Mouse (Mus musculus): Measurements from ENCODE around the gene Taar2. TPM values are rescaled to one million over a fixed set of nuclear protein-coding genes. Genes with fewer than 3 reads are reported as not detected.

The Taar2 gene
- polyA plus RNA-seq, 1 experiment from 2014 or later: 0.41 TPM

DNA sequence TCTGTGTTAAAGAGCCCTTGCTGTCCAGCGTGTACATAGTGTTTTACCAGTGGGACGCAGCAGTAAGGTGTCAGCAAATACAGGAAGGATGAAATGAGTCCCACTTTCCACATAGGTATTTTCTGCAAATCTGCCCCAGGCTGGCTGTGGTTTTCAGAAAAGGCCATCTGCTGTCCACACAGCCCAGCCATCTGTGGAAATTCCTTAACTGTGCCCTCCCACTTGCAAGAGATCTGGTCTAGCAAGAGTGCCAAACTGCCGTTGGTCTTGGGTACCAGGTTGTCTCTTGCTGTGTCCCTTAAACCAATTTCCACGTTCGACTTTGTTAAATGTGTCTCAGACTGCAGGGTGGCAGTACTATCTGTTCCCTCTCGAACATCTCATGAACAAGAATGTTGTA lies 13.3 kb downstream of the Taar2 start:
- ATAC-seq (replicated peaks; ENCODE audit: low FRiP score, low read depth): no peak
- H3K4me2 ChIP-seq (ENCODE audit: low read length): no peak overlapping the region
- H3K27ac ChIP-seq: no peak overlapping the region
- 80% methylated on average over 6 of the region's 6 CpGs for WGBS
- no peak for DNase-seq (ENCODE audit: low spot score)
- H3K36me3 ChIP-seq (ENCODE audit: insufficient read depth, low read length): no peaks in the 10 kb centered on the region
- TF ChIP-seq CTCF (IDR thresholded peaks at IDR 0.05; ENCODE audit: low read depth): no peak
- no peaks in the 10 kb centered on the region for H3K27me3 ChIP-seq (ENCODE audit: insufficient read depth, low read length)
- H3K4me3 ChIP-seq (replicated peaks; ENCODE audit: low read depth, low read length): no peak overlapping the region
- no peaks in the 10 kb centered on the region for H3K4me1 ChIP-seq (replicated peaks; ENCODE audit: insufficient read depth, low read length)
- no peak overlapping the region for H3K9ac ChIP-seq (ENCODE audit: low read depth, low read length)
- no peaks in the 10 kb centered on the region for H3K9me3 ChIP-seq (replicated peaks; ENCODE audit: low read length)

- no peaks in the 10 kb centered on the region for H3K4me1 ChIP-seq (replicated peaks; ENCODE audit: insufficient read depth, low read length)
- DNase-seq (ENCODE audit: low spot score) (peak; percentile 33), ATAC-seq (replicated peaks; ENCODE audit: low FRiP score, low read depth) (peak; percentile 80)
- no peaks in the 10 kb centered on the region for H3K9me3 ChIP-seq (replicated peaks; ENCODE audit: low read length)
- no peak overlapping the region for H3K27ac ChIP-seq
- TF ChIP-seq CTCF (IDR thresholded peaks at IDR 0.05; ENCODE audit: low read depth): no peak
- H3K9ac ChIP-seq (ENCODE audit: low read depth, low read length): no peak overlapping the region
- H3K36me3 ChIP-seq (ENCODE audit: insufficient read depth, low read length): no peaks in the 10 kb centered on the region
- H3K4me3 ChIP-seq (replicated peaks; ENCODE audit: low read depth, low read length): no peak overlapping the region
- 24% methylated on average over 3 of the region's 3 CpGs for WGBS
- H3K4me2 ChIP-seq (ENCODE audit: low read length): no peak overlapping the region
- no peaks in the 10 kb centered on the region for H3K27me3 ChIP-seq (ENCODE audit: insufficient read depth, low read length)
Observed at GRCm38 (mm10) chr10:23959071-23959470, 20.7 kb downstream of the Taar2 start.

DNA sequence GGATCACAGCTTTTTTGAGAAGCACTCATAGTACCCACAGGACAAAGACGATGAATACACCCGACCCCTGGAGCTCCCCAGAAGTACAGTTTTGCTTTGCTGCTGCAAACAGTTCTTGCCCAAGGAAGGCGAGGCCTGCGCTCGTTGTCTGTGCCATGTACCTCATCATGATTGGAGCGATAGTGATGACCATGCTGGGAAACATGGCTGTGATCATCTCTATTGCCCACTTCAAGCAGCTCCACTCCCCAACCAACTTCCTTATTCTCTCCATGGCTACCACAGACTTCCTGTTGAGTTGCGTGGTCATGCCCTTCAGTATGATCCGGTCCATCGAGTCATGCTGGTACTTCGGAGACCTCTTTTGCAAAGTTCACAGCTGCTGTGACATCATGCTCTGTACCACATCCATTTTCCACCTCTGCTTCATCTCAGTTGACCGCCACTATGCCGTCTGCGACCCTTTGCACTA lies 22.1 kb downstream of the Taar2 start, which contains the start of gene Taar4:
TSS of gene Taar4 (plus strand) at position 51 of the 472 bp plus-strand sequence.
- Histone ChIP-seq H3K27me3 (ENCODE audit: insufficient read depth, low read length) (no peaks in the 10 kb centered on the region), H3K4me2 (ENCODE audit: low read length) (no peak within 1 kb of the TSS), H3K9ac (ENCODE audit: low read depth, low read length) (no peak within 1 kb of the TSS), H3K9me3 (replicated peaks; ENCODE audit: low read length) (no peaks in the 10 kb centered on the region), H3K4me3 (replicated peaks; ENCODE audit: low read depth, low read length) (no peak within 1 kb of the TSS), H3K27ac (no peak within 1 kb of the TSS), H3K36me3 (ENCODE audit: insufficient read depth, low read length) (no peaks in the 10 kb centered on the region), H3K4me1 (replicated peaks; ENCODE audit: insufficient read depth, low read length) (no peaks in the 10 kb centered on the region)
- WGBS: 92% methylated on average over 13 of the region's 13 CpGs
- no peak for ATAC-seq (replicated peaks; ENCODE audit: low FRiP score, low read depth)
- no peak for DNase-seq (ENCODE audit: low spot score)
- TF ChIP-seq CTCF (IDR thresholded peaks at IDR 0.05; ENCODE audit: low read depth): no peak

DNA sequence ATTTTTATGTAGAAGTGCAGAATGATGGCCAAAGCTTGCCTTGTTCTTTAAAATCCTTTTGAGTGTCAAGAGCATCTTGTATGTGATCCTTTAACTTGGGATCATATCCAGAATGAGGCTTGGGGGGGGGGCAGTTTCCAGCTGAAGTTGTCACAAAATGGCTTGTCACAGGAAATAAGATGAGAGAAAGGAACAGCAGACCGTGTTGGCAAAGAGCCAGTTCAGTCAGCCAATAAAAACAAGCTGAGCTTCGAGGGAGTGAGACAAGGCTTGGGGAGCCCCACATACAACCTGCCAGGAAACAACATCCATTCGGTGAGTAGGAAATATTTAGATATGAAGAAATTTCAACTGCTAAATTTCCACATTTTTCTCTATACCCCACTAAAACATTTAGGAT lies 25.1 kb downstream of the Taar2 start:
- Histone ChIP-seq H3K4me3 (replicated peaks; ENCODE audit: low read depth, low read length) (no peak overlapping the region), H3K27ac (no peak overlapping the region), H3K9ac (ENCODE audit: low read depth, low read length) (no peak overlapping the region), H3K4me1 (replicated peaks; ENCODE audit: insufficient read depth, low read length) (no peaks in the 10 kb centered on the region), H3K36me3 (ENCODE audit: insufficient read depth, low read length) (no peaks in the 10 kb centered on the region), H3K27me3 (ENCODE audit: insufficient read depth, low read length) (no peaks in the 10 kb centered on the region), H3K9me3 (replicated peaks; ENCODE audit: low read length) (no peaks in the 10 kb centered on the region), H3K4me2 (ENCODE audit: low read length) (no peak overlapping the region)
- no peak for TF ChIP-seq CTCF (IDR thresholded peaks at IDR 0.05; ENCODE audit: low read depth)
- WGBS: 21% methylated on average over 3 of the region's 3 CpGs
- no peak for ATAC-seq (replicated peaks; ENCODE audit: low FRiP score, low read depth)
- peak; percentile 23 for DNase-seq (ENCODE audit: low spot score)

- H3K4me1 ChIP-seq (replicated peaks; ENCODE audit: insufficient read depth, low read length): no peaks in the 10 kb centered on the region
- H3K9me3 ChIP-seq (replicated peaks; ENCODE audit: low read length): no peaks in the 10 kb centered on the region
- no peak overlapping the region for H3K9ac ChIP-seq (ENCODE audit: low read depth, low read length)
- 57% methylated on average over 6 of the region's 6 CpGs for WGBS
- H3K27me3 ChIP-seq (ENCODE audit: insufficient read depth, low read length): no peaks in the 10 kb centered on the region
- TF ChIP-seq CTCF (IDR thresholded peaks at IDR 0.05; ENCODE audit: low read depth): no peak
- DNase-seq (ENCODE audit: low spot score) (peak; percentile 55), ATAC-seq (replicated peaks; ENCODE audit: low FRiP score, low read depth) (peak; percentile 46; the same call in 1 of the 2 replicates)
- no peaks in the 10 kb centered on the region for H3K36me3 ChIP-seq (ENCODE audit: insufficient read depth, low read length)
- no peak overlapping the region for H3K27ac ChIP-seq
- no peak overlapping the region for H3K4me2 ChIP-seq (ENCODE audit: low read length)
- H3K4me3 ChIP-seq (replicated peaks; ENCODE audit: low read depth, low read length): no peak overlapping the region
Observed at GRCm38 (mm10) chr10:23964921-23965610, 26.7 kb downstream of the Taar2 start.

- 92% methylated on average over 11 of the region's 11 CpGs for WGBS
- TF ChIP-seq CTCF (IDR thresholded peaks at IDR 0.05; ENCODE audit: low read depth): no peak
- ATAC-seq (replicated peaks; ENCODE audit: low FRiP score, low read depth): no peak
Observed at GRCm38 (mm10) chr10:23970656-23971165, 32.3 kb downstream of the Taar2 start, which contains the start of gene Taar5. TSS of gene Taar5 (plus strand) at chr10:23970706.

More at GRCm38 (mm10) chr10:23970656-23971165, 32.3 kb downstream of the Taar2 start, which contains the start of gene Taar5:
- H3K9me3 ChIP-seq (replicated peaks; ENCODE audit: low read length): no peaks in the 10 kb centered on the region
- no peak within 1 kb of the TSS for H3K9ac ChIP-seq (ENCODE audit: low read depth, low read length)
- no peaks in the 10 kb centered on the region for H3K27me3 ChIP-seq (ENCODE audit: insufficient read depth, low read length)
- no peaks in the 10 kb centered on the region for H3K36me3 ChIP-seq (ENCODE audit: insufficient read depth, low read length)
- no peaks in the 10 kb centered on the region for H3K4me1 ChIP-seq (replicated peaks; ENCODE audit: insufficient read depth, low read length)
- H3K27ac ChIP-seq: no peak within 1 kb of the TSS
- no peak within 1 kb of the TSS for H3K4me2 ChIP-seq (ENCODE audit: low read length)
- DNase-seq (ENCODE audit: low spot score): no peak
- H3K4me3 ChIP-seq (replicated peaks; ENCODE audit: low read depth, low read length): no peak within 1 kb of the TSS
